Mouse (Mus musculus) limb, embryonic 11.5 days (tissue): ENCODE results near the gene Cep57l1. TPM values are rescaled to one million over a fixed set of nuclear protein-coding genes. Genes with fewer than 3 reads are reported as not detected.

Experiments
- ATAC-seq: fragments of 200-750 bp; cut with Nextera tagmentation; 2 replicates; pipeline ENCODE4 v1.8.0; 2017; ENCODE audit warnings: low read depth; ENCODE audit not compliant: insufficient number of reproducible peaks, low FRiP score, low TSS enrichment
- DNase-seq: peaks from one replicate; pipeline ENCODE4 v3.0.0-alpha.2; 2015; ENCODE audit warnings: low spot score
- H3K27ac ChIP-seq: fragments of 300-500 bp; sonication (generic); replicated peaks from 2 replicates; pipeline ENCODE4 v1.5.1; 2014; ENCODE audit warnings: low read depth, mild to moderate bottlenecking, low read length
- H3K27me3 ChIP-seq: fragments of 300-500 bp; sonication (generic); 2 replicates; pipeline ENCODE4 v1.6.1; 2014; ENCODE audit warnings: mild to moderate bottlenecking, low read length, mixed read lengths; ENCODE audit not compliant: control insufficient read depth, insufficient read depth
- H3K36me3 ChIP-seq: fragments of 300-500 bp; sonication (generic); 2 replicates; pipeline ENCODE4 v1.6.1; 2014; ENCODE audit warnings: mild to moderate bottlenecking, low read length, moderate library complexity, mixed read lengths; ENCODE audit not compliant: control insufficient read depth, insufficient read depth
- H3K4me1 ChIP-seq: fragments of 300-500 bp; sonication (generic); 2 replicates; pipeline ENCODE4 v1.6.1; 2014; ENCODE audit warnings: low read length, mixed read lengths; ENCODE audit not compliant: control insufficient read depth, insufficient read depth
- H3K4me2 ChIP-seq: fragments of 300-500 bp; sonication (generic); 2 replicates; pipeline ENCODE4 v1.6.1; 2014; ENCODE audit warnings: low read depth, mild to moderate bottlenecking, moderate library complexity; ENCODE audit not compliant: severe bottlenecking
- H3K4me3 ChIP-seq: fragments of 300-500 bp; sonication (generic); 2 replicates; pipeline ENCODE4 v1.5.1; 2014; ENCODE audit warnings: low read depth, low read length
- H3K9ac ChIP-seq: fragments of 300-500 bp; sonication (generic); 2 replicates; pipeline ENCODE4 v1.6.1; 2014; ENCODE audit warnings: mild to moderate bottlenecking, low read length
- H3K9me3 ChIP-seq: fragments of 300-500 bp; sonication (generic); 2 replicates; pipeline ENCODE4 v1.6.1; 2016; ENCODE audit warnings: low read length; ENCODE audit not compliant: control insufficient read depth
- WGBS: fragments of 180-500 bp; shearing (Covaris S2); extraction: QIAGEN DNeasy Blood & Tissue Kit; methylation state at CpG from one replicate; pipeline ENCODE4 v1.1.7; 2014; 5-methylcytosine and 5-hydroxymethylcytosine counted together
- polyA plus RNA-seq: library from polyadenylated mRNA; unstranded; fragments of >200 nt; fragmentation: Nextera tagmentation; extraction: Ambion mirVana; gene quantifications from 2 replicates; pipeline ENCODE4 v1.2.1, GENCODE M21; 2014

Gene Cep57l1
- polyA plus RNA-seq, 1 experiment from 2014 or later = 21.2 TPM

- DNase-seq = no peak
- ATAC-seq = no peak
- no peaks in the 10 kb centered on the region for H3K27me3 ChIP-seq
- no peaks in the 10 kb centered on the region for H3K36me3 ChIP-seq
- WGBS = 96% methylated on average over 5 of the region's 5 CpGs
- no peaks in the 10 kb centered on the region for H3K9me3 ChIP-seq
- no peak overlapping the region for H3K9ac ChIP-seq
- H3K4me2 ChIP-seq = no peak overlapping the region
- H3K4me1 ChIP-seq = no peaks in the 10 kb centered on the region; the same call in 1 of the 2 replicates
- H3K27ac ChIP-seq = no peak overlapping the region
- H3K4me3 ChIP-seq = no peak overlapping the region
Observed at GRCm38 (mm10) chr10:41746554-41746953, 63.1 kb downstream of the Cep57l1 start.

GRCm38 (mm10) chr10:41744006-41744405, 65.7 kb downstream of the Cep57l1 start:
- Histone ChIP-seq H3K27me3 (no peaks in the 10 kb centered on the region), H3K27ac (no peak overlapping the region), H3K36me3 (0 out of 2 replicates have a peak, but pooled peaks cover 2% of the 10 kb centered on the region), H3K9me3 (no peaks in the 10 kb centered on the region), H3K9ac (no peak overlapping the region), H3K4me1 (no peaks in the 10 kb centered on the region; the same call in 1 of the 2 replicates), H3K4me2 (no peak overlapping the region), H3K4me3 (no peak overlapping the region)
- no peak for ATAC-seq
- 79% methylated on average over 4 of the region's 4 CpGs for WGBS
- no peak for DNase-seq

- WGBS = 90% methylated on average over 2 of the region's 2 CpGs
- Histone ChIP-seq H3K4me3 (no peak overlapping the region), H3K36me3 (peaks cover 5% of the 10 kb centered on the region; the same call in 1 of the 2 replicates), H3K27ac (no peak overlapping the region), H3K4me1 (no peaks in the 10 kb centered on the region; the same call in 1 of the 2 replicates), H3K4me2 (no peak overlapping the region), H3K27me3 (no peaks in the 10 kb centered on the region), H3K9ac (no peak overlapping the region), H3K9me3 (no peaks in the 10 kb centered on the region)
- ATAC-seq (no peak), DNase-seq (no peak)
Observed at GRCm38 (mm10) chr10:41740221-41740620, 69.5 kb downstream of the Cep57l1 start.

GRCm38 (mm10) chr10:41737245-41737644, 72.4 kb downstream of the Cep57l1 start:
- Histone ChIP-seq H3K4me2 (no peak overlapping the region), H3K27ac (no peak overlapping the region), H3K4me1 (no peaks in the 10 kb centered on the region), H3K9me3 (no peaks in the 10 kb centered on the region), H3K9ac (no peak overlapping the region), H3K36me3 (peaks cover 5% of the 10 kb centered on the region; the same call in 1 of the 2 replicates), H3K4me3 (no peak overlapping the region), H3K27me3 (no peaks in the 10 kb centered on the region)
- ATAC-seq = no peak
- no peak for DNase-seq
- 93% methylated on average over 16 of the region's 16 CpGs for WGBS

- H3K4me3 ChIP-seq = no peak overlapping the region
- no peak for DNase-seq
- peaks cover 3% of the 10 kb centered on the region; the same call in 1 of the 2 replicates for H3K36me3 ChIP-seq
- WGBS = 74% methylated on average over 6 of the region's 6 CpGs
- no peak overlapping the region for H3K4me2 ChIP-seq
- H3K4me1 ChIP-seq = no peaks in the 10 kb centered on the region
- ATAC-seq = no peak
- H3K27ac ChIP-seq = no peak overlapping the region
- H3K9ac ChIP-seq = no peak overlapping the region
- H3K27me3 ChIP-seq = no peaks in the 10 kb centered on the region
- H3K9me3 ChIP-seq = no peaks in the 10 kb centered on the region
Observed at GRCm38 (mm10) chr10:41735398-41735797, 74.3 kb downstream of the Cep57l1 start.

- ATAC-seq = no peak
- Histone ChIP-seq H3K4me1 (no peaks in the 10 kb centered on the region), H3K27ac (no peak overlapping the region), H3K4me2 (no peak overlapping the region), H3K36me3 (peaks cover 3% of the 10 kb centered on the region; the same call in 1 of the 2 replicates), H3K4me3 (no peak overlapping the region), H3K9me3 (no peaks in the 10 kb centered on the region; the same call in 1 of the 2 replicates), H3K9ac (no peak overlapping the region), H3K27me3 (no peaks in the 10 kb centered on the region)
- 93% methylated on average over 3 of the region's 3 CpGs for WGBS
- no peak for DNase-seq
Observed at GRCm38 (mm10) chr10:41733214-41733613, 76.5 kb downstream of the Cep57l1 start.

- DNase-seq (no peak), ATAC-seq (no peak)
- 90% methylated on average over 4 of the region's 4 CpGs for WGBS
- H3K4me1 ChIP-seq = no peaks in the 10 kb centered on the region
- H3K4me2 ChIP-seq = no peak overlapping the region
- no peak overlapping the region for H3K9ac ChIP-seq
- H3K4me3 ChIP-seq = no peak overlapping the region
- H3K27ac ChIP-seq = no peak overlapping the region
- peaks cover 2% of the 10 kb centered on the region; the same call in 1 of the 2 replicates for H3K36me3 ChIP-seq
- H3K27me3 ChIP-seq = no peaks in the 10 kb centered on the region
- peaks cover 2% of the 10 kb centered on the region; the same call in 1 of the 2 replicates for H3K9me3 ChIP-seq
Observed at GRCm38 (mm10) chr10:41731932-41732331, 77.7 kb downstream of the Cep57l1 start.

- H3K9me3 ChIP-seq = peaks cover 2% of the 10 kb centered on the region; the same call in 1 of the 2 replicates
- no peaks in the 10 kb centered on the region for H3K4me1 ChIP-seq
- peaks cover 2% of the 10 kb centered on the region; the same call in 1 of the 2 replicates for H3K36me3 ChIP-seq
- DNase-seq (no peak), ATAC-seq (no peak)
- whole genome bisulfite sequencing = 92% methylated on average over 10 of the region's 10 CpGs
- H3K4me3 ChIP-seq = no peak overlapping the region
- H3K27me3 ChIP-seq = no peaks in the 10 kb centered on the region
- no peak overlapping the region for H3K9ac ChIP-seq
- H3K27ac ChIP-seq = no peak overlapping the region
- no peak overlapping the region for H3K4me2 ChIP-seq
Observed at GRCm38 (mm10) chr10:41730746-41731145, 78.9 kb downstream of the Cep57l1 start.

GRCm38 (mm10) chr10:41726215-41726614, 83.5 kb downstream of the Cep57l1 start:
- Histone ChIP-seq H3K4me2 (no peak overlapping the region), H3K9ac (no peak overlapping the region), H3K27ac (no peak overlapping the region), H3K9me3 (peaks cover 2% of the 10 kb centered on the region; the same call in 1 of the 2 replicates), H3K27me3 (no peaks in the 10 kb centered on the region), H3K4me1 (no peaks in the 10 kb centered on the region), H3K36me3 (peaks cover 2% of the 10 kb centered on the region; the same call in 1 of the 2 replicates), H3K4me3 (no peak overlapping the region)
- 89% methylated on average over 9 of the region's 9 CpGs for WGBS
- ATAC-seq (no peak), DNase-seq (no peak)
